Mouse (Mus musculus) Patski (cell line): ENCODE measurements around the gene Cdk15. TPM values are rescaled to one million over a fixed set of nuclear protein-coding genes. Genes with fewer than 3 reads are reported as not detected.

Source experiments
- ATAC-seq: fragments of 100-300 bp; one replicate; pipeline ENCODE4 v1.8.0; 2021
- CTCF ChIA-PET: fragments of 350-600 bp; sonication (Branson Sonifier 250); formaldehyde crosslinking; loops from one replicate; lab custom pipeline; 2022; ENCODE audit warnings: inconsistent platforms; lab: Charles Lee
- POLR2A ChIA-PET: fragments of 350-600 bp; sonication (Branson Sonifier 250); formaldehyde crosslinking; loops from one replicate; lab custom pipeline; 2022; ENCODE audit warnings: antibody characterized with exemption, inconsistent platforms; lab: Charles Lee
- DNase-seq: peaks from one replicate; pipeline ENCODE4 v3.0.0-alpha.2; 2011; ENCODE audit warnings: low read depth, low spot score
- H3K27me3 ChIP-seq: fragments of 371-371 bp; one replicate; pipeline ENCODE4 v1.5.1; 2021
- CTCF ChIP-seq: fragments of 100-300 bp; IDR thresholded peaks from one replicate; pipeline ENCODE4 v1.5.1; 2021
- in situ Hi-C: fragments of 300-500 bp; cut with MboI; formaldehyde crosslinking; loops from 3 replicates; pipeline ENCODE4 v1.11.1; 2018; ENCODE audit warnings: low pct_unique_long_range_greater_than_20kb, mixed read lengths
- polyA plus RNA-seq: library from polyadenylated mRNA; unstranded; gene quantifications from one replicate; pipeline ENCODE4 v1.2.3, GENCODE M21; 2021

The Cdk15 gene
- polyA plus RNA-seq, 1 experiment from 2014 or later: 7.3 TPM

- in situ Hi-C loops: no loop called here
- TF ChIP-seq CTCF: no peak
- ChIA-PET POLR2A (no interaction called here), CTCF (interaction anchor here (1.3 to 1.7 kb wide), 2 partner anchors 8 to 12 kb away, joined by 5 to 6 read pairs; partner anchors contain the start of gene Als2)
- no peak for ATAC-seq
- no peaks in the 10 kb centered on the region for H3K27me3 ChIP-seq
- no peak for DNase-seq
These were observed 27.5 kb upstream of the Cdk15 start for GRCm38 (mm10) chr1:59229187-59229586.

- CTCF ChIA-PET: interaction anchor here (0.8 to 3.2 kb wide), 10 partner anchors 8 to 356 kb away, joined by 3 to 12 read pairs (median 4); partner anchors contain the start of gene Mpp4
- peak; percentile 76 for DNase-seq
- POLR2A ChIA-PET: interaction anchor here (0.7 to 1.1 kb wide), 2 partner anchors 75 to 371 kb away, joined by 3 read pairs; no protein-coding TSS in a partner anchor
- H3K27me3 ChIP-seq: no peaks in the 10 kb centered on the region
- in situ Hi-C loops: loop anchor here (5.0 to 10.0 kb wide), 4 partner anchors 90 to 452 kb away; no protein-coding TSS in a partner anchor
- peak; percentile 86 for ATAC-seq
- no peak for TF ChIP-seq CTCF
These were observed 19.8 kb upstream of the Cdk15 start, which contains the start of gene Als2 for GRCm38 (mm10) chr1:59236856-59237441. Als2 (minus strand) TSS chr1:59237231.

GRCm38 (mm10) chr1:59237614-59238211 lies 19.0 kb upstream of the Cdk15 start:
- DNase-seq: no peak
- peak; percentile 32 for ATAC-seq
- H3K27me3 ChIP-seq: no peaks in the 10 kb centered on the region
- ChIA-PET CTCF (interaction anchor here (0.8 to 3.2 kb wide), 21 partner anchors 9 to 388 kb away, joined by 3 to 12 read pairs (median 4); partner anchors contain the start of genes Cdk15 and Mpp4), POLR2A (interaction anchor here (0.7 to 1.1 kb wide), 2 partner anchors 76 to 371 kb away, joined by 3 read pairs; no protein-coding TSS in a partner anchor)
- in situ Hi-C loops: loop anchor here (5.0 to 10.0 kb wide), 4 partner anchors 90 to 453 kb away; no protein-coding TSS in a partner anchor
- peak; percentile 90 for TF ChIP-seq CTCF

GRCm38 (mm10) chr1:59243770-59244169 lies 12.9 kb upstream of the Cdk15 start:
- no peak for TF ChIP-seq CTCF
- ChIA-PET CTCF (no interaction called here), POLR2A (no interaction called here)
- no peak for ATAC-seq
- no peaks in the 10 kb centered on the region for H3K27me3 ChIP-seq
- in situ Hi-C loops: no loop called here
- DNase-seq: no peak

- DNase-seq: no peak
- ChIA-PET POLR2A (interaction anchor here (0.6 kb wide), 2 partner anchors 159 to 473 kb away, joined by 3 to 8 read pairs; no protein-coding TSS in a partner anchor), CTCF (interaction anchor here (0.7 to 3.1 kb wide), 10 partner anchors 9 to 389 kb away, joined by 3 to 13 read pairs (median 4); partner anchors contain the start of genes Als2 and Cdk15)
- in situ Hi-C loops: no loop called here
- TF ChIP-seq CTCF: peak; percentile 93
- H3K27me3 ChIP-seq: no peaks in the 10 kb centered on the region
- ATAC-seq: peak; percentile 54
These were observed 9.1 kb upstream of the Cdk15 start for GRCm38 (mm10) chr1:59247602-59248001.

- ChIA-PET POLR2A (no interaction called here), CTCF (no interaction called here)
- no peaks in the 10 kb centered on the region for H3K27me3 ChIP-seq
- in situ Hi-C loops: loop anchor here (5.0 kb wide), 1 partner anchor 375 kb away; no protein-coding TSS in a partner anchor
- DNase-seq (no peak), ATAC-seq (no peak)
- no peak for TF ChIP-seq CTCF
These were observed 3.9 kb upstream of the Cdk15 start for GRCm38 (mm10) chr1:59252762-59253161.

GRCm38 (mm10) chr1:59253301-59253909 lies 3.3 kb upstream of the Cdk15 start:
- in situ Hi-C loops: loop anchor here (5.0 kb wide), 1 partner anchor 374 kb away; no protein-coding TSS in a partner anchor
- ATAC-seq (no peak), DNase-seq (no peak)
- no peak for TF ChIP-seq CTCF
- H3K27me3 ChIP-seq: no peaks in the 10 kb centered on the region
- ChIA-PET POLR2A (no interaction called here), CTCF (interaction anchor here (1.7 kb wide), 1 partner anchor 15 kb away, joined by 6 read pairs; no protein-coding TSS in a partner anchor)

- ChIA-PET CTCF (interaction anchor here (1.5 to 2.5 kb wide), 3 partner anchors 19 to 365 kb away, joined by 4 to 10 read pairs (median 8); no protein-coding TSS in a partner anchor), POLR2A (no interaction called here)
These were observed 1.0 kb downstream of the Cdk15 start for GRCm38 (mm10) chr1:59257736-59258135.

GRCm38 (mm10) chr1:59268931-59269330 lies 12.2 kb downstream of the Cdk15 start:
- ATAC-seq (no peak), DNase-seq (no peak)
- in situ Hi-C loops: no loop called here
- POLR2A ChIA-PET: interaction anchor here (0.7 kb wide), 1 partner anchor 375 kb away, joined by 4 read pairs; no protein-coding TSS in a partner anchor
- no peaks in the 10 kb centered on the region for H3K27me3 ChIP-seq
- TF ChIP-seq CTCF: no peak
- CTCF ChIA-PET: no interaction called here

More at GRCm38 (mm10) chr1:59257736-59258135, 1.0 kb downstream of the Cdk15 start:
- no peaks in the 10 kb centered on the region for H3K27me3 ChIP-seq
- in situ Hi-C loops: no loop called here
- ATAC-seq (no peak), DNase-seq (no peak)
- no peak for TF ChIP-seq CTCF

- TF ChIP-seq CTCF: no peak
- DNase-seq: no peak
- H3K27me3 ChIP-seq: no peaks in the 10 kb centered on the region
- ChIA-PET CTCF (no interaction called here), POLR2A (interaction anchor here (0.7 kb wide), 1 partner anchor 374 kb away, joined by 4 read pairs; no protein-coding TSS in a partner anchor)
- in situ Hi-C loops: no loop called here
- no peak for ATAC-seq
These were observed 12.8 kb downstream of the Cdk15 start for GRCm38 (mm10) chr1:59269466-59269865.
